Mouse (Mus musculus) lung, adult 2 months (tissue): Measurements from ENCODE around the gene Dynll1.

Experiments
- CTCF ChIP-seq: fragments of 200-500 bp; IDR thresholded peaks from 2 replicates; pipeline ENCODE4 v1.5.1; 2011; ENCODE audit warnings: mild to moderate bottlenecking, low read length, control low read depth; ENCODE audit not compliant: insufficient read depth
- POLR2A ChIP-seq: fragments of 200-500 bp; IDR thresholded peaks from 2 replicates; pipeline ENCODE4 v1.6.1; 2011; ENCODE audit warnings: low read depth, mild to moderate bottlenecking, control low read depth, low read length, borderline replicate concordance; ENCODE audit errors: extremely low read depth

GRCm38 (mm10) chr5:115266340-115266739, 34.5 kb downstream of the Dynll1 start:
- TF ChIP-seq CTCF (no peak), POLR2A (no peak)
